Mouse (Mus musculus) c-Kit-positive CD71-positive TER-119-positive erythroid progenitor cells, embryonic 14.5 days (primary cell): ENCODE data around the gene Arf3.

Experiments
- DNase-seq: peaks from one replicate; pipeline ENCODE4 v3.0.0-alpha.2; 2013; ENCODE audit warnings: low spot score

The Arf3 gene

GRCm38 (mm10) chr15:98790761-98791160 is 27.7 kb upstream of the Arf3 start:
- DNase-seq: no peak

- DNase-seq: no peak
These were observed 26.9 kb upstream of the Arf3 start, which contains the start of gene Wnt1 for GRCm38 (mm10) chr15:98789661-98790535. Gene Wnt1 (plus strand): TSS chr15:98789857.

- DNase-seq: no peak
These were observed 26.1 kb upstream of the Arf3 start for GRCm38 (mm10) chr15:98788972-98789660.

- DNase-seq: no peak
These were observed 24.9 kb upstream of the Arf3 start for GRCm38 (mm10) chr15:98787930-98788329.

- no peak for DNase-seq
These were observed 22.7 kb upstream of the Arf3 start for GRCm38 (mm10) chr15:98785744-98786143.

GRCm38 (mm10) chr15:98781166-98781565 is 18.2 kb upstream of the Arf3 start:
- no peak for DNase-seq

GRCm38 (mm10) chr15:98780573-98780972 is 17.6 kb upstream of the Arf3 start:
- DNase-seq: no peak

GRCm38 (mm10) chr15:98780075-98780474 is 17.1 kb upstream of the Arf3 start:
- DNase-seq: no peak

- DNase-seq: no peak
These were observed 15.8 kb upstream of the Arf3 start for GRCm38 (mm10) chr15:98778806-98779205.

GRCm38 (mm10) chr15:98778191-98778770 is 15.3 kb upstream of the Arf3 start:
- DNase-seq: no peak

GRCm38 (mm10) chr15:98777762-98778161 is 14.7 kb upstream of the Arf3 start, which contains the start of gene Wnt10b:
Gene Wnt10b (minus strand): TSS chr15:98778150.
- no peak for DNase-seq

- no peak for DNase-seq
These were observed 14.1 kb upstream of the Arf3 start for GRCm38 (mm10) chr15:98777005-98777616.

- DNase-seq: no peak
These were observed 13.4 kb upstream of the Arf3 start for GRCm38 (mm10) chr15:98776280-98777004.

GRCm38 (mm10) chr15:98775533-98775932 is 12.5 kb upstream of the Arf3 start:
- DNase-seq: no peak

- no peak for DNase-seq
These were observed 11.1 kb upstream of the Arf3 start for GRCm38 (mm10) chr15:98774096-98774495.

- no peak for DNase-seq
These were observed 9.6 kb upstream of the Arf3 start for GRCm38 (mm10) chr15:98772511-98773211.

- no peak for DNase-seq
These were observed 8.9 kb upstream of the Arf3 start for GRCm38 (mm10) chr15:98771813-98772425.

GRCm38 (mm10) chr15:98768259-98768658 is 5.2 kb upstream of the Arf3 start:
- no peak for DNase-seq

GRCm38 (mm10) chr15:98765929-98766328 is 2.9 kb upstream of the Arf3 start:
- DNase-seq: no peak

GRCm38 (mm10) chr15:98762201-98762621 is 803 bp downstream of the Arf3 start:
- DNase-seq: peak; percentile 40

GRCm38 (mm10) chr15:98754125-98754524 is 8.9 kb downstream of the Arf3 start:
- no peak for DNase-seq
